Mouse (Mus musculus): Measurements from ENCODE around the gene Plxnd1.

Plxnd1 gene

GRCm38 (mm10) chr6:115999227-115999626, 4.4 kb upstream of the Plxnd1 start:
- no peak for DNase-seq (ENCODE audit: low spot score)

GRCm38 (mm10) chr6:115998758-115999157, 4.0 kb upstream of the Plxnd1 start:
- no peak for DNase-seq (ENCODE audit: low spot score)

DNA sequence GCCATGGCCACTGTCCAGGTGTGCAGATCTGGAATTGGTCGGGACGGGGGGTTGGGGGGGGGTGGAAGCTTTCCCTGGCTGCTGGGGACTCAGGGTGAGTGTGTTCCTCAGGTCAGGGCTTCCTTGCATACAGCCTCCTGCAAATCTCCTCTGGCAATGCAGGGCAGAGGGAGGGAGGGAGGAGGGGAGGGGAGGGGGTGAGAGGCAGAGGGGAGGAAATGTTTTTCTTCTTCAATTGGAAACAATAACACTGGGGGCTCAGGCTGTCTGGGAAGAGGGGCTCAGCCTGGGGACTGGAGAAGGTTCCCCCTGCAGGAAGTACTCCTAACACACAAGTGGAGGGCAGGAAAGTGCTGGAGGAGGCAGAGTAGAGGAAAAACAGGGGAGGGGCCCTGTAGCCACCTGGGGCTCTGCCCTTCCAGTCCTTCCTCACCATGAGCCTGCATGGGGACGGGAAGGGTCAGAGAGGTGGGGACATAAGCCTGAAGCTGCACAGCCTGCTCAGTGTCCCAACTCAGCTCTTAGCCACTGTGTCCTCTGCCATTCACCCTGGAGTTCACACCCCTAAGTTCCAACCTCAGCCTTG, 3.0 kb upstream of the Plxnd1 start:
- no peak for DNase-seq (ENCODE audit: low spot score)

DNA sequence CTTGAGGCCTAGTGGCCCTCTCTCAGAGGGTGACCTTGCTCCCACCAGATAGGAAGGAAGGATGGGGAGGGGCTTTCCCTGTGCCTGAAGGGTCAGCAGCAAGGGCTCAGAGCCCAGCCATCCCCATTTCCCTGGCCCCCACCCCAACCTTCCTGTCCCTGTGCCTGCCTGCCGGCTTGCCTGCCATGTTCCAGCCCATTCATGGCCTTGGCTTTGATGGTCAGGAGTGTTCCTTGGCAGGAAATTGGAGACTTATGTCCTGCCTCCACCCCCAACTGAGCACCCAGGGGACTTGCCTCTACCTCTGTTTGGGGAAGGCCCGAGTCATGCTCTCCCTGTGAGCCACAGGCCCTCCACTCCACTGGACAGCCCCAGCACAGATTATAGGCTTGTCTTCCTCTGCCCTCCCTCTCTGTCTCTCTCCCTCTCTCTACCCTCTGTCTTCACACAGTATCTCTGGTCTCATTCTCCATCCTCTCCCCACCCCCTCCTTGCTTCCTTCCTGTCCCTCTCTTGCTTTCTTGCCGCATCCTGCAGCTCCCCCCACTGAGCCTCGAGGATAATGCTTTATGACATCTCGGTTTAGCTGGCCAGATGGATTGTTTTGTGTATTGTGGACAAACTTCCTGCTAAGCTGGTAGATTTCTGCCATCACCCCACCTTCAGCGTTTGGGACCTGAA, 1.5 kb upstream of the Plxnd1 start:
- DNase-seq (ENCODE audit: low spot score), result peak; percentile 68

GRCm38 (mm10) chr6:115995531-115995941, 731 bp upstream of the Plxnd1 start:
- no peak for DNase-seq (ENCODE audit: low spot score)

DNA sequence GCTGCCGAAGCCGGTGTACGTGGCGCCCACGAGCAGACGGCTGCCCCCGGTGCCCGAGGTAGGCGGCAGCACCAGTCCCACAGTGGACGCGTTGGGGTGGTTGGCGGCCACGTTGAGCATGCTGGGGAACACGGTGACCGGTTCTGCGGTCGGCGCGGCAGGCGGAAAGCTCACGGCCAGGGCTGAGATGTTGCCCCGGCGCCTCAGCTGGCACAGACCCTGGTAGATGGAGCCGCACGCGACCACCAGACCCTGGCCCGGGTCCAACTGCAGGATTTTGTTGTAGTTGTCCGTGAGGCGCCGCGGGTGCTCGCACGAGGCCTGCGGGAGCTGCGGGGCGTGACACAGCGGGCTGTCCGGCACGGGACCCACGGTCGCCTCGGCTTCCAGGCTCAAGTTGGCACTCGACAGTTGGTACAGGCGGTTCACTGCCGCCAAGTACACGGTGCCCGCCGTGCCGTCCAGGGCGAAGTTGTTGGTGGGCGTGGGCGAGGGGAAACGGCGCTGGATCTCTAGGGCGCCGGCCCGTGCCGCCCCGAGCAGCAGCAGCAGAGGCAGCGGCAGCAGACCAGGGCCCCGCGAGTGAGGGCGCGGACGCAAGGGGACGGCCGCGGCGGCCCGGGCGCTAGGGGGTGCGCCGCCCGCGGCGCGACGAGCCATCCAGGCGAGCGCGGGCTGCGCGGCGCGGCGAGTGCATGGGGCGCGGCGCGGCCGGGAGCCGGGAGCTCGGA, 494 bp downstream of the Plxnd1 start:
- no peak for DNase-seq (ENCODE audit: low spot score)

GRCm38 (mm10) chr6:115993463-115994145, 1.2 kb downstream of the Plxnd1 start:
- DNase-seq (ENCODE audit: low spot score), result peak; percentile 36

GRCm38 (mm10) chr6:115992981-115993380, 1.8 kb downstream of the Plxnd1 start:
- DNase-seq (ENCODE audit: low spot score), result no peak

DNA sequence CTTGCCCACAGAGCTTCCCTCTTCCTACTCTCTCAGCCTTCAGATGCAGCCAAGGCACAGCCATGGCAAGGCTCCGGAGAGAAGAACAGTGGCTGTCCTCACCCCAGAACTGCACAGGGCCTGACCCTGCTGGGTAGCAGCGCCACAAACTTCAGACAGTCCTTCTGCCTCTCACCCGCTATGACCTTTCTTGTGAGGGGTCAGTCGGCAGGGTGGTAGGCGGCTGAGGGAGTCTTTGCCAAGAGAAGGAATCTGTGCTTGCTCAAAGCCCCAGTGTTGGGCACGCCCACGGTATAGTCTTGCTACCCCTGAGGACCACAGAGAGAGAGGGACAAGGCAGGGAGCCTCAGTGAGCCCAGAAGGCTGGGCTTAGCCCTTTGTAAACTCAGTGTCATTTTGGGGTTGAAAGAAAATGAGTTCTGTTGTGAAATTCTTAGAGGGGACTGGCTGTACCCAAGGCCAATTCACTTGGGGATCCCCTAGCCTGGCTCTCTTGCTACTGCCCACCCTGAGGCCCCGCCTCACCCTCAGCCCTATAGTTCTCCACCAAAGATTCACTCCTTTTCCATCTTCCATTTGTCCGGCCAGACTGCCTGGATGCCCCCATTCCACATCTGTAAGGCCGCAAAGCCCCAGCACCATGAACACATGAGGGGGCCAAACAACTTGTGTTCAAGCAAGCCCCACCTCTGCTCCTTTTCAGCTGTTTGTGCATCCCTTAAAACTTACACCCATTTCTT, 2.8 kb downstream of the Plxnd1 start:
- no peak for DNase-seq (ENCODE audit: low spot score)

GRCm38 (mm10) chr6:115991108-115991880, 3.5 kb downstream of the Plxnd1 start:
- no peak for DNase-seq (ENCODE audit: low spot score)

DNA sequence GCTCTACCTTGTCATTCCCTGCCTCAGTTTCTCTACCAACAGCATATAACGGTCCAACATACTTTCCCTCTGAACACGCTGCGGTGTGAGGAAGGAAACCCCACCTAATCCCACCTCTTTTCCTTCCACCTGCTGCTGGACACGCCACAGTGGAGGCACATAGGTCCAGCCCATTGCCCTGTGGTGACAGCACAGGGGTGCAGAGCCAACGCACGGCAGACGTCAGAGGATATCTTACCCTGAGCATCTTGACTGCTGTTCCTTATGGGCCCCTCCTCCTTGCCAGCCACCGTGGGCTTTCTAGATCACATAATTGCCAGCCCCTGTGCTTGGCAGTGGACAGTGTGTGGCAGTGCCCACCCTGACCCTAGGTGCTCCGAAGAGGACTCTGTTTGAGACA, 4.3 kb downstream of the Plxnd1 start:
- no peak for DNase-seq (ENCODE audit: low spot score)

DNA sequence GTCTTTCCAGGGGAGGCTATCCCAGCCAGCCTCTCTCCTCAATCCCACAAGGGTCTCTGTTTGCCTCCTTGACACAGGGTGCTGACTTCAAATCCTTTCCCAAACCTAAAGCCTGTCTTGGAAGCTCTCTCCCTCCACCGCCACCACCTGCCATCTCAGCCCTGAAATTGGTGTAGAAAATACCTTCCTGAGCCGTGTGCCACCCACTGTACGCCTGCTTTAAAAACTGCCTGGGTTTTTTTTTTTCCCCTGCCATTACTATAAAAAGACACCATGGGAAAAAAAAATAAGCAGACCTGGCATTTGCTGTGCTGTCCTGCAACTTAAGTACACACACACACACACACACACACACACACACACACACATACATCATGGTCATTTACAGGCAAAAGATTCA, 4.7 kb downstream of the Plxnd1 start:
- no peak for DNase-seq (ENCODE audit: low spot score)

DNA sequence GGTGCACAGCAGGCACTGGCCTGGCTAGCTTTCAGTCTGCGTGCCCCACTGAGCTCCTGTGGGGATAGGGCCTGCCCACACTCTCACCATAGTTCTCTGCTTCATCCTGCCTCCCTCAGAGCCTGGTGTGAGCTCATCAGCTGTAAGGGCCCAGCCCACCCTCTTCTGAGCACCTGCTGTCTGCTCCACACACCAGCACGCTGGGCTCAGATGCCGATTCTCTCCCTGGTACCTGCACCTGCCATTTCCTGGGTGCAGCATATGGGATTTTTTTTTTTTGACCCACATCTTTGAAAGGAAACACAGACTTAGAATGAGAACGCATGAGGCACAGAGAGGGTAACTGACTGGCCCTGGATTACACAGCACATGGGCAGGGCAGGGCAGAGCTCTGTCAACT, 5.2 kb downstream of the Plxnd1 start:
- peak; percentile 41 for DNase-seq (ENCODE audit: low spot score)

- DNase-seq (ENCODE audit: low spot score), result no peak
Measured at GRCm38 (mm10) chr6:115989032-115989431, 5.8 kb downstream of the Plxnd1 start.

GRCm38 (mm10) chr6:115987096-115987747, 7.6 kb downstream of the Plxnd1 start:
- no peak for DNase-seq (ENCODE audit: low spot score)

- no peak for DNase-seq (ENCODE audit: low spot score)
Measured at GRCm38 (mm10) chr6:115986472-115987095, 8.2 kb downstream of the Plxnd1 start.

DNA sequence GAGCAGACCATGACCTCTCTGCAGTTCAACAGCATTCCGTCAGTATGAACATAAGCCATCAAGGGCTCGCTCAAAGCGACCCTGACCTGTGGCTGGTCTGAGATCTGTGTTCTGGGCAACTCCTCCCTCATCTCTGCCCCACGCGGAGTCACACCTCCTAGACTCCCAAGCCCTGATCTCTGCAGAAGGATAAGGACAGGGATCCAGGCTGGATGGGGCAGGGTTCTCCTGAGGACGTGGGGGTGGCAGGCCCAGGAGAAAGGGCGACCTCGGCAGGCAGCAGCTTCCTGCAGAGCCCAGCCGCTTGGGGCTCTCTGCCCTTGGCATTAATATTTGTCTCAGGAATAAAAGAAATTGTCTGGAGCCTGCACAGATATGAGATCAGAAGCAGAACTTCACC, 9.2 kb downstream of the Plxnd1 start:
- no peak for DNase-seq (ENCODE audit: low spot score)

GRCm38 (mm10) chr6:115984580-115984979, 10.2 kb downstream of the Plxnd1 start:
- no peak for DNase-seq (ENCODE audit: low spot score)

- DNase-seq (ENCODE audit: low spot score), result no peak
Measured at GRCm38 (mm10) chr6:115983306-115984038, 11.3 kb downstream of the Plxnd1 start.

GRCm38 (mm10) chr6:115982889-115983288, 11.9 kb downstream of the Plxnd1 start:
- DNase-seq (ENCODE audit: low spot score), result no peak

Data from T-cell, adult 2 months (primary cell).